ENCODE assay signal across 8 mouse cellular contexts in the genomic region with DNA sequence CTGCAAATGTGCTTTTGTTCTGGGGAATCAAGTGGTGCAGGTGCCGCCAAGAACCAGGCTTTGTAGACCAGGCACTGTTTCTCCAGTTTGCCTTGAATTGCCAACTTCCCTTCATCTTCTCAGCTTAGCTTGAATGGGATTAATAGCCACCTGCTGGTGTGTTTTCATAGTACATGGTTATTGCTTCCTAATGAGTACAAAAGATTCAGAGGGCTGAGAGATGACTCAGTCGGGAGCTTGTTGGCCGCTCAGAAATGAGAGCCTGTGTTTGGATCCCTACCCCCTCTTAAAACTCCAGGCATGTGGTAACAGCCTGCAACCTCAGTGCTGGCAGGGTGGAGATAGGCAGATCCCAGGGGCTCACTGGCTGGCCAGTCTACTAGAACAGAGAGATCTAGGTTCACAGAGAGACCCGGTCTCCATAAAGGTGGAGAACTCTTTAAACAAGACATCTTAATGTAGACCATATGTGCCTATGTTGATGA.
DNase-seq lines count a peak whose midpoint lies in the region; ATAC-seq and TF ChIP-seq lines count a peak whose summit lies in the region.

No protein-coding gene starts in this region.

- CTCF ChIA-PET in Patski (lab: Charles Lee), result interaction anchor here (0.6 to 1.6 kb wide), 4 partner anchors 26 to 292 kb away, joined by 3 read pairs; no protein-coding TSS in a partner anchor

- no peak overlapping the region for H3K4me3 ChIP-seq in hindbrain, embryonic 15.5 days
- no peak overlapping the region for H3K4me3 ChIP-seq in hindbrain, embryonic 11.5 days (ENCODE audit: low read depth, low read length)
- no peak overlapping the region for H3K4me3 ChIP-seq in limb, embryonic 14.5 days (replicated peaks; ENCODE audit: low read length)
- H3K4me3 ChIP-seq in thymus, adult 2 months (ENCODE audit: control insufficient read depth, insufficient read depth, low read length), result no peak overlapping the region

- TF ChIP-seq CTCF in Patski (IDR thresholded peaks at IDR 0.05), result peak; percentile 48
- TF ChIP-seq CTCF in thymus, adult 2 months (IDR thresholded peaks at IDR 0.05; ENCODE audit: borderline replicate concordance, control insufficient read depth, extremely low read depth, insufficient read depth, low read length, poor library complexity), result no peak

- in situ Hi-C loops in Patski (cut with MboI; ENCODE audit: low pct_unique_long_range_greater_than_20kb), result no loop called here

- no peaks in the 10 kb centered on the region for H3K36me3 ChIP-seq in hindbrain, embryonic 15.5 days
- H3K36me3 ChIP-seq in hindbrain, embryonic 11.5 days (ENCODE audit: control insufficient read depth, insufficient read depth, low read length), result no peaks in the 10 kb centered on the region
- H3K36me3 ChIP-seq in limb, embryonic 14.5 days (ENCODE audit: control insufficient read depth, insufficient read depth, low read length), result no peaks in the 10 kb centered on the region
- H3K36me3 ChIP-seq in thymus, adult 2 months (ENCODE audit: control insufficient read depth, insufficient read depth, low read length), result no peaks in the 10 kb centered on the region

- no peaks in the 10 kb centered on the region for H3K9me3 ChIP-seq in hindbrain, embryonic 15.5 days
- H3K9me3 ChIP-seq in hindbrain, embryonic 11.5 days (ENCODE audit: control insufficient read depth, low read length), result no peaks in the 10 kb centered on the region
- H3K9me3 ChIP-seq in limb, embryonic 14.5 days (ENCODE audit: control insufficient read depth, low read length), result no peaks in the 10 kb centered on the region

- no peaks in the 10 kb centered on the region for H3K4me1 ChIP-seq in hindbrain, embryonic 15.5 days (replicated peaks)
- no peaks in the 10 kb centered on the region; the same call in 1 of the 2 replicates for H3K4me1 ChIP-seq in hindbrain, embryonic 11.5 days (replicated peaks; ENCODE audit: control insufficient read depth, insufficient read depth, low read length)
- peaks cover 4% of the 10 kb centered on the region for H3K4me1 ChIP-seq in limb, embryonic 14.5 days (ENCODE audit: control insufficient read depth, insufficient read depth, low read length)
- H3K4me1 ChIP-seq in thymus, adult 2 months (replicated peaks; ENCODE audit: control insufficient read depth, insufficient read depth, low read length), result no peaks in the 10 kb centered on the region

- H3K27ac ChIP-seq in hindbrain, embryonic 15.5 days (replicated peaks), result no peak overlapping the region
- no peak overlapping the region for H3K27ac ChIP-seq in hindbrain, embryonic 11.5 days (ENCODE audit: low read depth, low read length)
- H3K27ac ChIP-seq in limb, embryonic 14.5 days (replicated peaks; ENCODE audit: low read depth, low read length), result no peak overlapping the region
- no peak overlapping the region for H3K27ac ChIP-seq in thymus, adult 2 months (ENCODE audit: control insufficient read depth, insufficient read depth, low read length)

- peak; percentile 85; the same call in 1 of the 2 replicates for ATAC-seq in hindbrain, embryonic 15.5 days (ENCODE audit: low FRiP score, low read depth)
- no peak for ATAC-seq in hindbrain, embryonic 11.5 days (ENCODE audit: low FRiP score)
- peak; percentile 65 for ATAC-seq in Patski
- peak; percentile 70 for ATAC-seq in limb, embryonic 14.5 days (ENCODE audit: low FRiP score, low read depth)

- no peak for TF ChIP-seq POLR2A in limb, embryonic 14.5 days (IDR thresholded peaks at IDR 0.05; ENCODE audit: borderline replicate concordance, extremely low read depth, insufficient read depth, insufficient read length)
- no peak for TF ChIP-seq POLR2A in thymus, adult 2 months (IDR thresholded peaks at IDR 0.05; ENCODE audit: control insufficient read depth, extremely low read depth, insufficient read depth, low read length, poor library complexity)

- H3K27me3 ChIP-seq in hindbrain, embryonic 15.5 days, result no peaks in the 10 kb centered on the region
- no peaks in the 10 kb centered on the region for H3K27me3 ChIP-seq in hindbrain, embryonic 11.5 days (ENCODE audit: control insufficient read depth, insufficient read depth, low read length)
- no peaks in the 10 kb centered on the region for H3K27me3 ChIP-seq in Patski
- no peaks in the 10 kb centered on the region for H3K27me3 ChIP-seq in limb, embryonic 14.5 days (ENCODE audit: control insufficient read depth, insufficient read depth, low read length)
- no peaks in the 10 kb centered on the region for H3K27me3 ChIP-seq in thymus, adult 2 months (ENCODE audit: control insufficient read depth, insufficient read depth, low read length)

- no peak overlapping the region for H3K4me2 ChIP-seq in hindbrain, embryonic 15.5 days
- H3K4me2 ChIP-seq in hindbrain, embryonic 11.5 days (replicated peaks; ENCODE audit: low read depth, low read length), result no peak overlapping the region
- no peak overlapping the region for H3K4me2 ChIP-seq in limb, embryonic 14.5 days (replicated peaks; ENCODE audit: low read depth, low read length, severe bottlenecking)

- 46% methylated on average over 4 of the region's 4 CpGs for WGBS in hindbrain, embryonic 15.5 days
- whole genome bisulfite sequencing in hindbrain, embryonic 11.5 days, result 54% methylated on average over 4 of the region's 4 CpGs
- WGBS in limb, embryonic 14.5 days, result 29% methylated on average over 4 of the region's 4 CpGs
- 89% methylated on average over 4 of the region's 4 CpGs for WGBS in thymus, adult 2 months

- no peak overlapping the region for H3K9ac ChIP-seq in hindbrain, embryonic 15.5 days
- H3K9ac ChIP-seq in hindbrain, embryonic 11.5 days (ENCODE audit: low read depth, low read length), result no peak overlapping the region
- no peak overlapping the region for H3K9ac ChIP-seq in limb, embryonic 14.5 days (ENCODE audit: low read depth, low read length, severe bottlenecking)

- POLR2A ChIA-PET in Patski (lab: Charles Lee), result no interaction called here

- DNase-seq in hindbrain, embryonic 11.5 days (ENCODE audit: low spot score), result no peak
- peak; percentile 47 for DNase-seq in Patski (ENCODE audit: low read depth, low spot score)
- DNase-seq in cerebellum, postnatal 25 days, result peak; percentile 48 to 60
- DNase-seq in gastrocnemius, adult 8-10 months (ENCODE audit: low spot score in 2 of 2), result peak; percentile 56 to 63
- DNase-seq in limb, embryonic 14.5 days (ENCODE audit: low spot score), result peak; percentile 65
- no peak for DNase-seq in thymus, adult 2 months
- DNase-seq in MN1 (ENCODE audit: low spot score), result no peak

Comparison
In these comparisons a context has a peak if more than half of its experiments do, and no peak if none do; other contexts are left out.
1. DNase-seq: peak in Patski (single experiment), cerebellum, postnatal 25 days (2 of 2), gastrocnemius, adult 8-10 months (2 of 2) and limb, embryonic 14.5 days (single experiment); none in hindbrain, embryonic 11.5 days (single experiment), thymus, adult 2 months (single experiment) and MN1 (single experiment).